Mouse (Mus musculus) G1E (cell line): ENCODE measurements around the gene Proser3. TPM values are rescaled to one million over a fixed set of nuclear protein-coding genes. Genes with fewer than 3 reads are reported as not detected.

Source experiments
- ATAC-seq: 2 replicates; pipeline ENCODE4 v1.8.0; 2016; ENCODE audit warnings: mild to moderate bottlenecking; ENCODE audit not compliant: insufficient number of reproducible peaks, poor library complexity, low FRiP score, severe bottlenecking; ENCODE audit errors: extremely low read depth
- DNase-seq: peaks from one replicate; pipeline ENCODE4 v3.0.0; 2012; ENCODE audit warnings: low spot score
- H3K27me3 ChIP-seq: 2 replicates; pipeline ENCODE4 v1.6.1; 2012; ENCODE audit warnings: mild to moderate bottlenecking, low read length, inconsistent platforms; ENCODE audit not compliant: insufficient read depth
- H3K36me3 ChIP-seq: replicated peaks from 2 replicates; pipeline ENCODE3; 2012; ENCODE audit warnings: mild to moderate bottlenecking, inconsistent platforms
- H3K4me1 ChIP-seq: 2 replicates; pipeline ENCODE4 v1.6.1; 2012; ENCODE audit warnings: low read depth, low read length, inconsistent platforms, mixed read lengths; ENCODE audit not compliant: insufficient read depth
- H3K4me3 ChIP-seq: 2 replicates; pipeline ENCODE4 v1.5.1; 2012; ENCODE audit warnings: low read depth, mild to moderate bottlenecking, inconsistent platforms, low read length, moderate library complexity, mixed read lengths
- H3K9me3 ChIP-seq: replicated peaks from 2 replicates; pipeline ENCODE4 v1.6.1; 2012; ENCODE audit warnings: inconsistent platforms
- CTCF ChIP-seq: IDR thresholded peaks from 2 replicates; pipeline ENCODE4 v1.5.1; 2012; ENCODE audit warnings: low read depth, low read length, inconsistent platforms, mixed read lengths
- GATA1 ChIP-seq: IDR thresholded peaks from 2 replicates; pipeline ENCODE4 v1.6.1; 2012; ENCODE audit warnings: borderline replicate concordance, low read length, inconsistent platforms, mixed read lengths
- GATA2 ChIP-seq: IDR thresholded peaks from 2 replicates; pipeline ENCODE4 v1.6.1; 2012; ENCODE audit warnings: low read depth, low read length, inconsistent platforms, borderline replicate concordance
- POLR2AphosphoS5 ChIP-seq: IDR thresholded peaks from 2 replicates; pipeline ENCODE4 v1.6.1; 2012; ENCODE audit warnings: low read depth, low read length, inconsistent platforms; ENCODE audit not compliant: insufficient replicate concordance
- TAL1 ChIP-seq: conservative IDR thresholded peaks from 2 replicates; pipeline ENCODE4 v1.6.1; 2012; ENCODE audit warnings: low read depth, low read length, inconsistent platforms, mixed read lengths
- polyA plus RNA-seq: library from polyadenylated mRNA; stranded (reverse); fragments of >175 nt; gene quantifications from 2 replicates; pipeline ENCODE4 v1.2.3, GENCODE M21; 2012
- total RNA-seq, 2 experiments: library from RNA; stranded (forward) in 1 of 2; stranded (reverse) in 1 of 2; fragments of 200-1000 nt in 1 of 2; fragments of >200 nt in 1 of 2; fragmentation: Nextera tagmentation in 1 of 2; gene quantifications; 2 replicates each; pipeline ENCODE4 v1.2.3; 2014 to 2017

Gene Proser3
- total and polyA plus RNA-seq, 3 experiments: 7.4 to 20.5 (median 18.6) TPM

DNA sequence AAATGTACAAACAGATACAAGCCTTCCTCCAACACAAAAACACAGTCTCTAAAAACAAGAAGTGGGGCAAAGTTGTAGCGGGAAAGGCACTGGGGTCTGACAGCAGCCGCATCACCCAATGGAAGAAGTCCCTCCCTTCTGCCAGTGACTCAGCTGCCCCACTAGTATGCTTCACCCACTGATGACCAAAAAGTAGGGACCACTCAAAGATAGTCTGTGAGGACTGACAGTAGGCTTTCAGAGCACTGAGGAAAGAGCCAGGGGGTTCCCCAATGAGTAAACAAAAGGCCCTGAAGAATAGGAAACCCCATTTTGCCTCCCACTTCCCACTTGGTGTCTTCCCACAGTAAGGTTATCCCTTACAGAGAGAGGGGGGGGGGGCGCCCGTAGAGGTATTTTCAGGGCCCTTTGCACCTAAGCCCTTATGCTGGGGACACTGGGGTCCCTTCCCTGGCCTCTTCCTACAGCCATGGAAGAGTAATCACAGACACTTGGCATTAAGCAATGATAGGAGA, 42.5 kb upstream of the Proser3 start:
- peaks cover 6% of the 10 kb centered on the region for H3K36me3 ChIP-seq
- H3K4me3 ChIP-seq: no peak overlapping the region
- H3K4me1 ChIP-seq: peaks cover 25% of the 10 kb centered on the region
- TF ChIP-seq POLR2AphosphoS5 (no peak), TAL1 (no peak), GATA2 (no peak), CTCF (no peak), GATA1 (no peak)
- H3K27me3 ChIP-seq: peaks cover 50% of the 10 kb centered on the region
- DNase-seq: no peak
- no peaks in the 10 kb centered on the region for H3K9me3 ChIP-seq
- no peak for ATAC-seq

DNA sequence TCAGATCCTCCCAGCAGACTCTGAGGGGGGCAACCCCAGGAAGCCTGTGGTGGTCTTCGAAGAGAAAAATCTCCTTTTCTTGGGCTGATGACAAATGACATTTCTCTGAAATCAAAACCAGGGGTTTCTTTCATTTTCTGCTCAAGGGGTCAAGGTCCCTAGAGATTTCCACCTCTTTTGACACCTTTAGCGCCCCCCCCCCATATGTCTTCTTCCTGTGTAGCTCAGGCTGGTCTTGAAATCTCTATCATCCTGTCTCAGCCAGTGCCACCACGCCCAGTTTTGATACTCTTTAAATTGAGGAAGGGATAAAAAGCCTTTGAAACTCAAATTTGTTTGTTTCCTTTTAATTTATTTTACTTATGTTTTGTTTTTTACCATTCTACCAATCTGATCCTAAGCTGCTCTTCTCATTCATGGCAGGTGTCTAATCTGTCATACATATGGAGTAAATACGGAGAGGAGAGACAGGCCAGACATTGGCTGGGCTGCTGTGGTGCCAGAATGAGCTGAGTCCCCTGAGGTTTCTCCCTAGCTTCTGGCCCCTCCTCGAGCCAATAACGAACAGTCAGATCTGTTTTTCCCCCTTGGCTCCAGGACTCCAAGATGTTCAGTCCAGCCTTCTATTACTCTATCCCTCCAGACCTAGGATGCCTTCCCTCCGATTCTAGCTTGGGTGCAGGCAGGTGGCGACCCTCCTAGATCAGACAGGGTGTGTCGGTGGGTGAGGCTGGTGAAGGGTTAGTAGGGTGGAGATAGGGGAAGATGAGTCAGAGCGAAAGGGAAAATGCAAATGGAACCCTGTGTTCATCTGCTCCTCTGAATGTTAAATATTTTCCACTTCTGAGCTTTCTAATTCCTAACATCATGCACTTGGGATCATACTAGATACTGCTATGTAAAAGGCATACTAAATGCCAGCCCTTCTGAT, 41.7 kb upstream of the Proser3 start:
- ATAC-seq (no peak), DNase-seq (no peak)
- H3K4me3 ChIP-seq: no peak overlapping the region
- peaks cover 6% of the 10 kb centered on the region for H3K36me3 ChIP-seq
- H3K4me1 ChIP-seq: peaks cover 29% of the 10 kb centered on the region
- H3K9me3 ChIP-seq: no peaks in the 10 kb centered on the region
- peaks cover 49% of the 10 kb centered on the region for H3K27me3 ChIP-seq
- TF ChIP-seq CTCF (no peak), TAL1 (no peak), GATA1 (no peak), GATA2 (no peak), POLR2AphosphoS5 (no peak)

GRCm38 (mm10) chr7:30592772-30593423, 40.8 kb upstream of the Proser3 start:
- Histone ChIP-seq H3K4me1 (peaks cover 29% of the 10 kb centered on the region), H3K9me3 (no peaks in the 10 kb centered on the region), H3K27me3 (peaks cover 39% of the 10 kb centered on the region), H3K4me3 (no peak overlapping the region), H3K36me3 (peaks cover 6% of the 10 kb centered on the region)
- DNase-seq (no peak), ATAC-seq (no peak)
- no peak for TF ChIP-seq TAL1
- no peak for TF ChIP-seq CTCF
- TF ChIP-seq GATA1: no peak
- no peak for TF ChIP-seq POLR2AphosphoS5
- TF ChIP-seq GATA2: no peak

DNA sequence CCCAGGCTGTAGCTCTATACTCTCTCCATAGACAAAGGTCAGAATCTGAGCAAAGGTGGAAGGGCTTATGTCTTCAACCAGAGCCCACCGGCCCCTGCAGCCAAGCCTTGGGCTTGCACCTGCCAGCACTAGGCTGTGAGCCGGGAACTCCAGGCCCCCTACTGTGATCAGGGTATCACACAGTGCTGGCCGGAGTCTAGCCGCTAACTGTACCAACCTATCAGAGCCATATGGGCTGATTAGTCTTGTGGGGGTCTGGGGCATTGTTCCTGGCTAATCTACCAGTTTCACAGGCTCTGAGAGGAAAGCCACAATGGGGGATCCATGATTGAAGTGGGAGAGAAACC, 39.5 kb upstream of the Proser3 start:
- H3K27me3 ChIP-seq: peaks cover 28% of the 10 kb centered on the region
- ATAC-seq (no peak), DNase-seq (no peak)
- H3K36me3 ChIP-seq: peaks cover 14% of the 10 kb centered on the region
- peaks cover 42% of the 10 kb centered on the region for H3K4me1 ChIP-seq
- H3K9me3 ChIP-seq: no peaks in the 10 kb centered on the region
- no peak overlapping the region for H3K4me3 ChIP-seq
- TF ChIP-seq GATA1 (no peak), TAL1 (no peak), POLR2AphosphoS5 (no peak), CTCF (no peak), GATA2 (no peak)

GRCm38 (mm10) chr7:30590927-30591604, 39.0 kb upstream of the Proser3 start:
- no peaks in the 10 kb centered on the region for H3K9me3 ChIP-seq
- TF ChIP-seq TAL1: no peak
- no peak for TF ChIP-seq POLR2AphosphoS5
- TF ChIP-seq CTCF: no peak
- TF ChIP-seq GATA2: no peak
- TF ChIP-seq GATA1: no peak
- peaks cover 47% of the 10 kb centered on the region for H3K4me1 ChIP-seq
- H3K27me3 ChIP-seq: peaks cover 25% of the 10 kb centered on the region
- H3K36me3 ChIP-seq: peaks cover 19% of the 10 kb centered on the region
- no peak overlapping the region for H3K4me3 ChIP-seq
- no peak for DNase-seq
- ATAC-seq: no peak
